Mouse (Mus musculus) stomach, embryonic 14.5 days (tissue): ENCODE results near the gene Tmco1. TPM values are rescaled to one million over a fixed set of nuclear protein-coding genes. Genes with fewer than 3 reads are reported as not detected.
A peak's percentile ranks its signal among the peaks of the same experiment; 100 is the strongest.

Source experiments
- ATAC-seq: fragments of 200-750 bp; cut with Nextera tagmentation; 2 replicates; pipeline ENCODE4 v1.8.0; 2017; ENCODE audit warnings: low read depth, moderate TSS enrichment; ENCODE audit not compliant: insufficient number of reproducible peaks, insufficient read depth, low FRiP score
- H3K27ac ChIP-seq: fragments of 300-500 bp; sonication (generic); 2 replicates; pipeline ENCODE4 v1.5.1; 2014; ENCODE audit warnings: mild to moderate bottlenecking, low read length, moderate library complexity, mixed read lengths
- H3K27me3 ChIP-seq: fragments of 300-500 bp; sonication (generic); 2 replicates; pipeline ENCODE4 v1.6.1; 2014; ENCODE audit warnings: low read length, control low read depth, mixed read lengths; ENCODE audit not compliant: control insufficient read depth, insufficient read depth
- H3K36me3 ChIP-seq: fragments of 300-500 bp; sonication (generic); 2 replicates; pipeline ENCODE4 v1.6.1; 2014; ENCODE audit warnings: mild to moderate bottlenecking, control low read depth, low read length, moderate library complexity, mixed read lengths; ENCODE audit not compliant: control insufficient read depth, insufficient read depth
- H3K4me1 ChIP-seq: fragments of 300-500 bp; sonication (generic); 2 replicates; pipeline ENCODE4 v1.6.1; 2014; ENCODE audit warnings: low read length, control low read depth, mixed read lengths; ENCODE audit not compliant: control insufficient read depth, insufficient read depth
- H3K4me2 ChIP-seq: fragments of 300-500 bp; sonication (generic); replicated peaks from 2 replicates; pipeline ENCODE4 v1.6.1; 2014; ENCODE audit warnings: low read depth, low read length, control low read depth
- H3K4me3 ChIP-seq: fragments of 300-500 bp; sonication (generic); 2 replicates; pipeline ENCODE4 v1.5.1; 2014; ENCODE audit warnings: low read depth, low read length, control low read depth
- H3K9ac ChIP-seq: fragments of 300-500 bp; sonication (generic); replicated peaks from 2 replicates; pipeline ENCODE4 v1.6.1; 2014; ENCODE audit warnings: low read depth, mild to moderate bottlenecking, control low read depth, low read length, moderate library complexity, mixed read lengths
- H3K9me3 ChIP-seq: fragments of 300-500 bp; sonication (generic); 2 replicates; pipeline ENCODE4 v1.6.1; 2016; ENCODE audit warnings: low read depth, low read length, control low read depth; ENCODE audit not compliant: control insufficient read depth
- WGBS: fragments of 180-500 bp; shearing (Covaris S2); extraction: QIAGEN DNeasy Blood & Tissue Kit; methylation state at CpG from one replicate; pipeline ENCODE4 v1.1.7; 2014; 5-methylcytosine and 5-hydroxymethylcytosine counted together
- polyA plus RNA-seq: library from polyadenylated mRNA; unstranded; fragments of >200 nt; fragmentation: Nextera tagmentation; extraction: Ambion mirVana; gene quantifications from 2 replicates; pipeline ENCODE4 v1.2.1, GENCODE M21; 2014

Tmco1 gene
- polyA plus RNA-seq, 1 experiment from 2014 or later, result 87.1 TPM

DNA sequence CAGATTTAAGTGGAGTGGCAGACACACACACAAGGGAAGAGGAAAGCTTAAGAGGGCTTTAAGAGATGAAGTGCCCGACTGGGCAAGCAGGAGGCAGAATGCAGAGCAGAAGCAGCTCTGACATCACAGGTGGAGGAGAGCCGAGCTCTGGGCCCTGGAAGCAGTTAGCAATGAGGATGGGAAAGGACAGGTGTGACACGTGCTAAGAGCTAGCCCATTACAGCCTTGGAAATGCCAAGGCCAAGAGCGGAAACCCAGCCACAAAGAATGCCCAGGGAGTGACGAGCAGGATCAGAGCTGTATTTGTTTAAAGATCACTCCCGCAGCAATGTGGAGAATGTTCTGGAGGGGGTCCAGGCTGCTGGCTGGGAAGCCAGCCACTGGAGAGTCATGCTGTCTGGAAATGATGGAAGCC is 38.3 kb upstream of the Tmco1 start:
- H3K4me3 ChIP-seq, result 0 out of 2 replicates have a peak overlapping the region, but pooled peaks have one; percentile 7
- H3K27ac ChIP-seq, result peak overlapping the region; percentile 71
- H3K4me1 ChIP-seq, result peaks cover 38% of the 10 kb centered on the region
- no peaks in the 10 kb centered on the region for H3K9me3 ChIP-seq
- no peak overlapping the region for H3K9ac ChIP-seq
- peak; percentile 57; the same call in 1 of the 2 replicates for ATAC-seq
- H3K4me2 ChIP-seq, result peak overlapping the region; percentile 47
- 7% methylated on average over 6 of the region's 6 CpGs for WGBS
- H3K36me3 ChIP-seq, result no peaks in the 10 kb centered on the region
- H3K27me3 ChIP-seq, result no peaks in the 10 kb centered on the region

DNA sequence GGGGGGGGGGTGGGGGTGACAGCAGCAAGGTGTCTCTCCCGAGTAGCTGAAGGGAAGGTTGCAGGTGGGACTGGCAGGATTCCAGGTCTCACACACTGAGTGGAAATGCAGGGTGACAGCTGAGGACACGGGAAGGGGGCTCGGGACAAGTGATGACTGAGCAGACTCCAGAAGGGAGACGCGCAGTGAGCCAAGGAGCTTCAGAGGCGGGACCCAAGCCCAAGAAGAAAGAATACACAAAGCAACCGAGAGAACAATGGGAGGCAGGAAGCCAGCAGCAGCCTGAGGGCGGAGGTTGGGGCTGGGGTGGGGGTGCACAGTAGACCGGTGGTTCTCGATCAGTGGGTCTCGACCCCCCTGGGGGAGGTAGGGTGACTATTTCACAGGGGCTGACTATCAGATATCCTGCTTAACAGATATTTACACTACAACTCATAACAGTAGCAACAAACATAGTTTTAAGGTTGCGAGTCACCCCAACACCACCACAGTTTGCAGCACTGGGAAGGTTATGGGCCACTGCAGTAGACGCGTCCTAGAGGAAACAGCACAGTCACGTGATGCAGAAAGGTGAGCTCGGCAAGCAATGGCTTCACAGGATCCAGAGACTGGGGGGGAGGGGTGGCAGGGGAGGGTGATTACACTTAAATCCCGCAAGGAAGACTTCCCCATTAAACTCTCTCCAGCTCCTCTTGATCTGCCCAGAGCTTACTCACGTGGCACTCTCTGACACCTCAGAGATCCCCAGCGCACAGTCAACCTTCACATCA is 37.7 kb upstream of the Tmco1 start:
- peak; percentile 19; the same call in 1 of the 2 replicates for ATAC-seq
- Histone ChIP-seq H3K9ac (no peak overlapping the region), H3K36me3 (no peaks in the 10 kb centered on the region), H3K4me2 (peak overlapping the region; percentile 47), H3K9me3 (no peaks in the 10 kb centered on the region), H3K27ac (peak overlapping the region; percentile 71), H3K27me3 (no peaks in the 10 kb centered on the region), H3K4me3 (peak overlapping the region; percentile 7; the same call in 1 of the 2 replicates), H3K4me1 (peaks cover 38% of the 10 kb centered on the region)
- WGBS, result 14% methylated on average over 19 of the region's 19 CpGs

DNA sequence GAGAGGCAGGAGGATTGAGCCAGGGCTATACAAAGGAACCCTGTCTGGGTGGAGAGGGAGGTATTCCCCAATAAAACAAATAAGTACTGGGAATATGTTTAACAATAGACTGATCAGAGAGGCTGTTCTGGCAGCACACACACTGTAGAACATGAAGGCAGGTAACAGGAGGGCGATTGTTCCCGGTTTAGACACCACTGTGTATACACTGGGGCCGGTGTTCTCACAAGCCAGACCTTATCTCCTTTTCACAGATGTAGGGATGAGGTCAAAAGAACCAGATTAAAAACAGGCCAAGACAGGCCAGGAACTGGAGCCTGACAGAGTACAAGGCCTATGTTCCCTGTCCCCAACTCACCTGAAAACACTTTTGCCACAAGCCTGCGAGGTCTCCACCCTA is 36.9 kb upstream of the Tmco1 start:
- H3K4me1 ChIP-seq, result peaks cover 38% of the 10 kb centered on the region
- H3K4me2 ChIP-seq, result peak overlapping the region; percentile 47; the same call in 1 of the 2 replicates

DNA sequence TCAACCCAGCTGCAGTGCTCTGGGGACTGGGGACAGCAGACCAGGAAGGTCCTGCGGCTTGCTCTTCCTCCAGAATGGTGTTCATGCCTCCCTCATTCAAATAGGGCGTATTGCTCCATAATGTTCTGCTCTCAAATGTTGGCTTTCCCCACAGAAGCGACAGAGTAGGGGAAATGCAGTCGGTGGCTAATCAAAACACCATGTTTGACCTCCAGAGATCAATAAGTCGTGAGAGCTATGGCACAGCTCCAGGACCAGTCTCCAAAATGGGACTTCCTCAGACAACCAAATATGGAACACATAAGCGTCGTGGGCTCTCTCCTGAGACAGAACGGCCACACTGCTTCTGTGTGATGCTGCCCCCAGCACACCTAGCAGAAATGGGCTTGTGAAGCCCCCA is 36.3 kb upstream of the Tmco1 start:
- Histone ChIP-seq H3K4me3 (no peak overlapping the region), H3K27ac (peak overlapping the region; percentile 33; the same call in 1 of the 2 replicates), H3K4me2 (no peak overlapping the region), H3K9me3 (no peaks in the 10 kb centered on the region), H3K27me3 (no peaks in the 10 kb centered on the region), H3K4me1 (peaks cover 38% of the 10 kb centered on the region), H3K9ac (no peak overlapping the region), H3K36me3 (no peaks in the 10 kb centered on the region)
- no peak for ATAC-seq
- WGBS, result 43% methylated on average over 8 of the region's 8 CpGs

More for the DNA sequence above, 36.9 kb upstream of the Tmco1 start:
- H3K9me3 ChIP-seq, result no peaks in the 10 kb centered on the region
- no peaks in the 10 kb centered on the region for H3K27me3 ChIP-seq
- peak; percentile 57 for ATAC-seq
- peak overlapping the region; percentile 33; the same call in 1 of the 2 replicates for H3K27ac ChIP-seq
- H3K36me3 ChIP-seq, result no peaks in the 10 kb centered on the region
- no peak overlapping the region for H3K4me3 ChIP-seq
- no peak overlapping the region for H3K9ac ChIP-seq
- WGBS, result 38% methylated on average over 4 of the region's 4 CpGs

DNA sequence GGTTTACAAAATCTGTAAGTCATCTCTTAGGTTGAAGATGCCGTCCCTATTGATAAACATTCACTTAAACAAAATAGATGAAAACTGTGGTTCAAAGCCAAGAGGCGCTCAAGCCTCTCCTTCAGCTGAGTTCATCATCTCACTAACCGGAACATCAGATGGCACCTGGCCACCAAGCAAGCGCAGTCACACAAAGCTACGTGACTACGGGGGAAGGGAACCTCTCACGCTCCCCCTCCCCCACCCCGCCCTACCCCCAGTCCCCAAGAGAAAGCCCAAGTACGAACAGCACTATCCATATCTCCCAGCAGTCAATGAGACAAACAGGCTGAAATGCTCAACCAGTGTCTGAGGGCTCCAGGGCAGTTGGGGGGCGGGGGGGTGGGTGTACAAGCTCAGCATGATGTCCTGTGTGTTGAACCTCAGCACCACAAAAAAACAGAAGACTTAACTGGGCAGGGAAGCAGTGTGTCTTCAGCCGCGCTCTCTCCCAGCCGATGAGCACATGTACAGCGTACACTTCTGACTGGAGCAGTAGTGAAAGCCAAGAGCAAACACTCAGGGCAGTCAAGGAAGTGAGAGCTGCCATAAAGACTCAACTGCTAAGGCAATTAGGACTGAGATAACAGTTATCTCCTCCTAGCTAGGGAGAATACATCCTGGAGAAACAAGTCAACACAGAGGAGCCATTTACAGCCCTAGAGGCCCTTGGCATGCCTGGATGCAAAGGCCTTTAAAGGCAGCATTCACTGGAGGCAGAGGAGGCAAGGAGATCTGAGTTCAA is 34.6 kb upstream of the Tmco1 start:
- Histone ChIP-seq H3K9ac (no peak overlapping the region), H3K4me2 (no peak overlapping the region), H3K4me3 (no peak overlapping the region), H3K9me3 (no peaks in the 10 kb centered on the region), H3K4me1 (peaks cover 37% of the 10 kb centered on the region), H3K36me3 (no peaks in the 10 kb centered on the region), H3K27ac (0 out of 2 replicates have a peak overlapping the region, but pooled peaks have one; percentile 7), H3K27me3 (no peaks in the 10 kb centered on the region)
- WGBS, result 54% methylated on average over 14 of the region's 14 CpGs
- ATAC-seq, result no peak

DNA sequence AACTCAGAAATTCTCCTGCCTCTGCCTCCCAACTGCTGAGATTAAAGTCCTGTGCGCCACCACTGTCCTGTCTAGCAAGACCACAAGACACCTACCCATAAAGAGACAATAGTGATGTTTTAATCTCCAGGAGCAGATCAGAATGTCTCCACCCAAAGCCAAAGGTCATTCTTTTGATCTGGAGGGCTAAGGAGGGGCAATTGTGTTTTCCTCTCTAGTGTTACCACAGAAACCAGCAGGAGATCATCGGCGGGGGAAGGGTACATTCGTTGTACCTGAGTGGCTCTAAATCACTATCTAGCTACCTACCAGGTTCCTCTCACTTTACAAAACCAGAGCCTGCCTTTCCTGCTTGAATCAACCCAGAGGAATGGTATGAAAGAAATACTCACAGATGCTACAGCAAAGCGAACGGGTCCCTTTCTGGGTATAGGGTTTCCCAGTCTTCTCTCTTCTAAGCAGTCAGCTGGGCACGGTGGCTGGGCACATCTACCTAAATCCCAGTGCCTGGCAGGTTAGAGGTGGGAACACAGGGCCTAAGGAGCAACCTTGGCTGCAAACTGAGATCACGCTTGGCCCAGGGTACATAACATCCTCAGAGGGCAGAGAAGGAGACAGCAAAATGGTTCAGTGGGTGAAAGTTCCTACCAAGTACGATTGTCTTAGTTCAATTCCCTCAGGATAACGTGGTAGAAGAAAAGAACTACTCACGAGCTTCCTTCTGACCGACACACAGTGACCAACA is 33.4 kb upstream of the Tmco1 start:
- Histone ChIP-seq H3K27ac (no peak overlapping the region), H3K9me3 (no peaks in the 10 kb centered on the region), H3K36me3 (no peaks in the 10 kb centered on the region), H3K4me3 (no peak overlapping the region), H3K4me2 (no peak overlapping the region), H3K27me3 (no peaks in the 10 kb centered on the region), H3K9ac (no peak overlapping the region), H3K4me1 (peaks cover 25% of the 10 kb centered on the region)
- ATAC-seq, result no peak
- WGBS, result 86% methylated on average over 12 of the region's 12 CpGs

DNA sequence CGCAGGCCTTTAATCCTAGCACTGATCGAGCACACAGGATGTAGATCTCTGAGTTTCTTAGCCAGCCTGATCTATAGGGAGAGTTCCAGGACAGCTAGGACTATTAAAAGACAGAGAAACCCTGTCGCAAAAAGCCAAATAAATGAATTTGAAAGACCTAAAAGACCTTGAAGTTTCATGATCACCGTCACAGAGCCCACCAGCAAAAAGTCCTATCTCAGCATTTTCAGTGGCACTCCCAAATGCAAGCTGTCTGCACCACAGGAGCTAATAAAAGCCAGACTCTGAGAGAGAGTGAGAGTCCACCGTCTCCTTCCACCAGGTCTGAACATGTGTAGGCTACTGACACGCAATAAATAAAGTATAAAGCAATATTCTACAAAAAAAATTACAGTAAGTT is 29.8 kb upstream of the Tmco1 start:
- Histone ChIP-seq H3K4me1 (peaks cover 9% of the 10 kb centered on the region), H3K4me2 (no peak overlapping the region), H3K4me3 (no peak overlapping the region), H3K9ac (no peak overlapping the region), H3K9me3 (no peaks in the 10 kb centered on the region), H3K27ac (no peak overlapping the region), H3K36me3 (no peaks in the 10 kb centered on the region), H3K27me3 (no peaks in the 10 kb centered on the region)
- ATAC-seq, result no peak
- 69% methylated on average over 6 of the region's 6 CpGs for WGBS

DNA sequence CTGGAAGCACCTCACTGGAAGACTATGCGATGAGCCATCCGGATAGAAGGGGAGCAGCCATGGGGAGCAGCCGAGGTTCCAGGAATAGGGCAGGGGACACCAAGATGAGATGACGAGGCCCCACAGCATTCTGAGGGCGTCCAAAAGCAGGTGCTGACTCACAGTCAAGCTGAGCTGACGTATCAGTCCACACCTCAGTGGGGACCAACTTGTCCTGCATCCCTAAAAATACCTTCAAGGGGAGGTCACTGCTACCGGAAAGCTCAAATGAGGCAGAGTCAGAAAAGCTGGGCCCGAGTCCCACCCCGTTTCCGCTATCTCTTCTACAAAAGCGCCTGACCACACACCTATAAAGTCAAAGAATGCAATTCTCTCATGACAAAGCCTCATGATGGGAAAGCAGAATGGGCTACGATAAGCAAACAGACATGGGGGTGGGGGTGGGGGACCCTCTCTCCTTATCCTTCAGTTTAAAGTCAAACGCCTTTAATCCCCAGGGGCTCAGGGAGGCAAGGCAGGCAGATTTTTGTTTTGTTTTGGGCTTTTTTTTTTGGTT is 28.9 kb upstream of the Tmco1 start:
- ATAC-seq, result no peak
- Histone ChIP-seq H3K4me2 (no peak overlapping the region), H3K9ac (no peak overlapping the region), H3K4me3 (no peak overlapping the region), H3K27me3 (no peaks in the 10 kb centered on the region), H3K4me1 (peaks cover 4% of the 10 kb centered on the region), H3K36me3 (no peaks in the 10 kb centered on the region), H3K9me3 (no peaks in the 10 kb centered on the region), H3K27ac (no peak overlapping the region)
- WGBS, result 68% methylated on average over 13 of the region's 13 CpGs
